Mouse (Mus musculus): ENCODE measurements at regions not wholly inside any gene's neighbourhood (a gene's known extent, or its start where the extent isn't known, plus 50 kb on each side); places are given as distances from the start of the nearest gene placed in this dataset.
"Not testable (repeated sequence)": the region's sequence is repeated elsewhere in the genome, so short reads cannot be mapped to it uniquely, and the experiment has no call there.

DNA sequence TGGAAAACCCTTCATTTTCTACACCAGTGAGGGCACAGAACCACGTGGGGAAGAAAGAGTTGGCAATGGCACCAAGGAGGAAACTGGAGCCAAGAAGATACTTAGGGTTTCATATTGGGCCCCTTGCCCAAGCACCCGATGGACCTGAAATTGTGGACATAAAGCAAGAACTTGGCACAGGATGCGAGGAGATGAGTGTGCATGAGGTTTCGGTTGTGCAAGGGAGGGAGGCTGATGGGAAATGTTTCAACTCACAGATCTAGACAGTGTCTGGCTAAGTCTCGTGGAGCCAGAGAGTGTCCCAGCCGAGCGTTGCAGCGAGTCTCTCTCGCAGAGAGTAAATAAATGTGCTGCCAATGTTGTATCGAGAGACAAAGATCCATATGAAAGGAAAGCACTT, 323.4 kb upstream of the Maf start:
- DNase-seq (ENCODE audit: low spot score): no peak

GRCm38 (mm10) chr8:116025321-116025720, 317.7 kb upstream of the Maf start:
- DNase-seq (ENCODE audit: low spot score): no peak

- DNase-seq (ENCODE audit: low spot score): no peak
These were observed 317.2 kb upstream of the Maf start for GRCm38 (mm10) chr8:116024811-116025210.

GRCm38 (mm10) chr8:116021691-116022090, 314.1 kb upstream of the Maf start:
- no peak for DNase-seq (ENCODE audit: low spot score)

- DNase-seq (ENCODE audit: low spot score): no peak
These were observed 287.7 kb upstream of the Maf start for GRCm38 (mm10) chr8:115995320-115995719.

GRCm38 (mm10) chr8:115991989-115992388, 284.4 kb upstream of the Maf start:
- no peak for DNase-seq (ENCODE audit: low spot score)

DNA sequence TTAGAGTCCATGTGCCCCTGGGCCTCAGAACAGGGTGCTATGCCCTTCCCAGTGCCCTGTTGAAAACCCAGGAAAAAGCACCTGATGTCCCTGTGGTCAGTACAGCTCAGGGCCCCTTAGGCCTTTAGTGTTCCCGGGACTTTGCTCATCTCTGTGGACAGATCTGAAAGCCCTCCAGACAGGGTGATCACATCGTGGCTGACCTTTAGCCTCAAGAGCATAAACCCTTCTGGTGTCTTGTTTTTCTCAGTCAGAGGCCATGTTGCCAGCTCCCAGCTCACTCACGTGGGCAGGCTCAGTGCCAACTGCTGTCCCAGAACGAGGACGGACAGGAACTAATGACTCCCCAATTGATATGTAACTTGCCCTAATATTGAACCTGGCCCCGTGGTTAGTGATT, 275.8 kb upstream of the Maf start:
- DNase-seq (ENCODE audit: low spot score): no peak

GRCm38 (mm10) chr8:115982326-115982725, 274.7 kb upstream of the Maf start:
- peak; percentile 46 for DNase-seq (ENCODE audit: low spot score)

- DNase-seq (ENCODE audit: low spot score): no peak
These were observed 273.8 kb upstream of the Maf start for GRCm38 (mm10) chr8:115981426-115981825.

- no peak for DNase-seq (ENCODE audit: low spot score)
These were observed 273.0 kb upstream of the Maf start for GRCm38 (mm10) chr8:115980616-115981015.

DNA sequence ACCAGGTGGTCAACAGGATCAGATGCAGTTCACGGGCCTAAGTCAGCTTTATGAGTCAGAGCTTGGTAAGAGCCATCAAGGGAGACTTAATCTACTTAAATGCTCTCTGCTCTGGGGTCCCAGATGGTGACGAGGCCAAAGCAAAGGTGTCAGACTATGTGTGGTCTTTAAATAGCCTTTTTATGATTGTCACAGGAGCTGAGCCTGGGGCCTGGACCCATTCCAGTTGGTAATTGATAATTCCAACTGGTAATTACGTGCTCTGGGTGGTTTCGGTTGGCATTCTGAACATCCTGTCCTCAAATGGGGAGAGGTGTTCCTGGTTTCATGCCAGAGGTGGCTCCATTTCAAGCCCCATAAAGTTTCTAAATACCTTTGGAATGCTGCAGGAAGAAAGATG, 269.6 kb upstream of the Maf start:
- DNase-seq (ENCODE audit: low spot score): no peak

GRCm38 (mm10) chr8:115974706-115975105, 267.1 kb upstream of the Maf start:
- DNase-seq (ENCODE audit: low spot score): no peak

GRCm38 (mm10) chr8:115971351-115971750, 263.8 kb upstream of the Maf start:
- not testable (repeated sequence) for DNase-seq (ENCODE audit: low spot score)

DNA sequence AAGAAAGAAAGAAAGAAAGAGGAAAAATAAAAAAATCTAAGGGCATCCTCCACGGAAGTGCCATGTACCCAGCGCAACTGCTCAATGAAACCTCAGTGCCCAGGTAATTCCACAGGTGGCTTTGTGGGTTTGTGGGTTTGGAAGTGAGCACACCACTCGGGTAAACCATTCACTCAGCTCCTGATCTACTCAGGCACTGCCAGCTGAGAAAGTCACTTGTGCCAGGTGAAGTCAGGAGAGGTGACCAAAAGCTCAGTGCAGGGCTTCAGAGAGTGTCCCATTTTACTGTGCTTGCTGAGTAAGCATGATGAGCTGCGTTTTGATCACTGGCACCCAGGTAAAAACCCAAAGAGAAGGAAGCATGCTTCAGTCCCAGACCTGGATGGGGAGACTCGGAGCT, 260.5 kb upstream of the Maf start:
- DNase-seq (ENCODE audit: low spot score): no peak

DNA sequence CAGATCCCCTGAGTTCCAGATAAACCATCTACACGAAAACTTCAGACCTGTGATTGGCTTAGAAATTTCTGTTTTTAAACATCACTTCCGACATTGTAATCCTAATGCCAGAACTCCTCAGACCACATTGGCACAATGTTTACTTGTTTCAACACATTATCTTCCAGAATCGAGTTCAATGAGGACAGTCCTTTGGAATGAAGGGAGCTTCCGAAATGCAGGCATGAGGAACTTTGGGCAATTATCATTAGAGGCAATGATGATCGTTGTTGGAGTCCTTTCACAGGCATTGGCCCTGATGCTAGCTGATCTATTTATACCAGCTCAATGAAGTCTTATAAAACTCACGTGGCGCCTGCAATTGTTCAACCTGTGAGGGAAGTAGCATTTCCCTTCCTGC, 258.4 kb upstream of the Maf start:
- no peak for DNase-seq (ENCODE audit: low spot score)

GRCm38 (mm10) chr8:115955371-115955770, 247.8 kb upstream of the Maf start:
- no peak for DNase-seq (ENCODE audit: low spot score)

GRCm38 (mm10) chr8:115953783-115954470, 246.3 kb upstream of the Maf start:
- no peak for DNase-seq (ENCODE audit: low spot score)

GRCm38 (mm10) chr8:115952496-115952895, 244.9 kb upstream of the Maf start:
- no peak for DNase-seq (ENCODE audit: low spot score)

DNA sequence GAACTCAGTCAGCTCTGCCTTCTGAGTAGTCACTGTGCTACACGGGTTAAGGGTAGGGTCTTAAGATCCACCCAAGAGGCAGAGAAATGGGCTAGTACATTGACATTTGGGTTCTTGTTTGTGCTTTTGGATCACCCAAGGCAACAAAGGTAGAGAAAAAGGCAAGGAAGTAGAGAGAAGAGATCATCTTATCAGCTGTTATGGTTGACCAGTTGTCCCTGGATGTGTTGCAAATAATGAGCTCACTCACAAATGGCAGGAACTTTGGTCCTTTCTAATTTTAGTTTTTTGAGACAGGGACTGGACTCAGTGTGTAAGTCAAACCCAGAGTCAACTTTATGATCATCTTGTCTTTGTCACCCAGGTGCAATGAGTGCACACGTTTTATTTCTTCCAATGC, 241.3 kb upstream of the Maf start:
- no peak for DNase-seq (ENCODE audit: low spot score)

- DNase-seq (ENCODE audit: low spot score): no peak
These were observed 240.4 kb upstream of the Maf start for GRCm38 (mm10) chr8:115948036-115948435.

DNA sequence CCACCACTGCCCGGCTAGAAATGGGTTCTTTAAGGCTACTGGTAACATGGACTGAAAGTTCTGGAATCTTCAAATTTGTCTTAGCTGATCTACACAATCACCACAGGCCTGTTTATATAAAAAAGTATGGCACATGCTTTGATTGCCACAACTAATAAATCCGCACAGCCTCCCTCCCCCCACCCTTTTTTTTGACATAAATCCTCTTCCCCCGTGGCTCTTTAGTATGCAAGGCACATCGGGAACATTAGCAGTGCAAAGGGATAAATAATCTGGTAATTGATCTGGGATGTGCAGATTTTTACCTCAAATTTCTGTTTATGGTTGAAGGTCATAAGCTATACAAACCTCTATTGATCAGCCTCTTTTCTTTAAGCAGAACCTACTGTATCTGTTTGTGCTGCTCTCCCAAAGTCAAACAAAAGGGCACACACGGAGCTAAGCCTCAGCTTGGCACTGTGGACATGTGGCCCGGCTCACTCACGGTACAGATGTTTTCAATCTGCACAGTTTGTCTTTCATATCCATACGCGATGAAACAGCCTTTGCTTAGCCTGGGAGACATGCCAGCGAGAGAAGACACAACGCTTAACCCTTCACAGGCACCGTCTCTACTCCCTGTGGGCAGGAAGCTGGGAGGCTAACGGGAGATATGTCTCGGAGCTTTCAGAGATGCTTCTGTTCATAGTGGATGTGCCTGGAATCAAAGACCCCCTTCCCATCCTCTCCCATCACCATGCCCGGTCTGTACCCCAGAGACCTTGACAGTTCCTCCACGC, 235.3 kb upstream of the Maf start:
- peak; percentile 42 for DNase-seq (ENCODE audit: low spot score)

DNA sequence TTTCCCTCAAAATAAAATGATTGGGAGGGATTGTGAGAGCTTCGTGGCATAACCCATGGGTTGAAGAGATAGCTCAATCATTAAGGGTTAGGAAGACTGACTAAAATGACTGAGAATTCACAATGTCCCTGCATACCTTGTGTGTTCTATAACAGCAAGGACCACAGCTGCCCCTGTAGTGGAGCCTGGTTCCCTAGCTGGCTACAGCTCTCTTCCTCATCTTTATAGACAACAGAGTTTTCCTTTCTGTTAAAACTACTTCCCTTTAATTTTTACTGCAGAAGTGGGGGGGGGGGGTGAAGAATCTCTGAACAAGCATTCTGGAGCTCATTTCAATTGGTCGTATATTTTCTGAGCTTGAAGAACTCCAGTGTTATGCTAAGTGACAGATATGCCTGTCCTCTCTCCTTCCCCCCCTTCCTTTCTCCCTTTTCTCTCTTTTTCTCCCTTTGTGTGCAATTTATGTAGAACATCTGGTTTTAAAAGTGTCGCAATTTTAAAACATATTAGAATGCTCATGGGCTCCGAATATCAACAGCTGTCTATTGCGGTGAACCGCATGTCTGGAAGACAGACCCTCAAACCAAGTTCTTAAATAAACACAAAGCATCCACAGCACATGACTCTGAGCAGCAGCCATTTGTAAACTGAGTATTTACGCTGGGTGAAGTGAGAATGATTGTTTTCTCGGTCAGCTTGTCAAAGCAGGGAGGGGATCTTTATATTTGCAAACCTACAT, 222.0 kb upstream of the Maf start:
- no peak for DNase-seq (ENCODE audit: low spot score)

GRCm38 (mm10) chr8:115921889-115922288, 214.3 kb upstream of the Maf start:
- DNase-seq (ENCODE audit: low spot score): no peak

Measured in urinary bladder, postnatal 14 days (tissue).